Mouse (Mus musculus): ENCODE measurements around the gene Slc25a54. TPM values are rescaled to one million over a fixed set of nuclear protein-coding genes. Genes with fewer than 3 reads are reported as not detected.

Gene Slc25a54
- total RNA-seq (2015; ENCODE audit: low replicate concordance) (not detected in 2 replicates), total RNA-seq (2017; ENCODE audit: low replicate concordance) (not detected in 2 replicates)

DNA sequence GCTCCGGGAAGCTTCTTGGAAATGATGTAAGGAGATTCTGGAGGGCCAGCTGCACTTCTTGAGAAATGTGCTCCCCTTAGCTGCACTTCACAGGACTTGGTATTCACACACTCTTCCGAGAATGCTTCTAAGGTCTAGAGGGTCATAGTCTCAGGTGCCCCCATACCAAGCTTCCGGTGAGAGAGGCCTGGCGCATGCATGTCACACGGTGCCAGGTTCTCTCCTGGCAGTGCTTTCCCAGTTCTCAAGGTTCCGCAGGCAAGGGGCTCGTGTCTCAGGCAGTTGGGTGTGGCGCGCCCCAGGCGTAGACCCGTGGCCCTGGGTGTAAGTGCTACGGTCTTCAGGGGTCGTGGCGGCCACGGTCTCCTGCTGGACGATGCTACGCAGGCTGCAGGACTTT lies at the start of gene Slc25a54:
Gene Slc25a54 (plus strand): TSS at position 301 of the 400 bp plus-strand sequence.
- no peak for ATAC-seq (replicated peaks; ENCODE audit: low FRiP score, poor library complexity, severe bottlenecking)

DNA sequence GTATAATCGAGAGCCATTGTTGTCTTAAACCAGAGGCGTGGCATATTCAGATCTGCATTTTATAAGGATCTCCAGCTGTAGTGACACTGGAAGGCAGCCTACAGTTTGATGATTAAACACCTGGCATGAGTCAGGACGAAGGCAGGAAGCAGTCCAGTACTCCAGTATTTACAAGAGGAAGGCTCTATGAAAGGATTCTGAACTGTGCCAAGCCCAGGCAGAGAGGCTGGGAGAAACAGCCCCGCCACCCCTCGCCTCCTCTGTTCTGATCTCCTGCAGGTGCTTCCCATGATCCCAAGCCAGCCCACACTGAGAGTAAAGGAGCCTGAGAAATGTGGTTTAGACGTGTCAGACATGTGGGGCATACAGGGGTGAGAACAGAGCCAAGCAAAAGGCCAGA lies 49.5 kb upstream of the Slc25a54 start:
- ATAC-seq (replicated peaks; ENCODE audit: low FRiP score, poor library complexity, severe bottlenecking), result no peak

DNA sequence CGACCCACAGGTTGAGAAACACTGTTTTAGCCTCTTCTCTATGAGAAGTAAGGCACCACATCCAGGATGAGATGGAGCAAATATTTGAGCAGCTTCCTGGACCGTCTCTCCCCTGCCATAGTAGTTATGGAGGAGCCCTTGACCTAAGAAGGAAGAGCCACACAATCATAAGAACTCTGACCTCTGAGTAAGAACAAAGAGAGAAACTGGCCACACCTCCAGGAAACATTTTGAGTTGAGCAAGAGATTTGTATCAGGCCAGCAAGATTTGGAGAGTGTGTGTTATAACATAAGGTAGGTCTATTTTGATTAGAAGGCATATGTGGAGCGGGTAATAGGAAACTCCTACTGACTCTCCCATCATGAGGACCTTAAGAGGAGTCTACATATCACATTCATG lies 48.6 kb upstream of the Slc25a54 start:
- no peak for ATAC-seq (replicated peaks; ENCODE audit: low FRiP score, poor library complexity, severe bottlenecking)

DNA sequence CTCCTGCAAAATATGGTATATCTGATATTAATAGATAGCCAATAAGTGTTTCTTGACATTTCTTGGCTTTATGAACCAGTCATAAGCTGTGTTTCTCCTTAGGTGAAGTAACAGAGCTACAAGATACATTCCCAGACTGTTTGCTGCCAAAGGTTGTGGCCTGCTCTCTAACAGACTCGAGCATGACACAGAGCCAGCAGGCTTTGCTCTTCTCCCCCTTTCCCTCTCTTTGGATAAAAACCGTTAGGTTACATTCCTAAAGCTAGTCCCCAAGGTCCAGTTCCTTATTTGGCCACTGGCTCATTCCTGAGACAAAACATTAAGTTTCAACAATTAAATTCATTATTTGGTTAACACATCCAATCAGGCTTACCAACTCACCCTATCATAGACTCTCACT lies 48.0 kb upstream of the Slc25a54 start:
- no peak for ATAC-seq (replicated peaks; ENCODE audit: low FRiP score, poor library complexity, severe bottlenecking)

DNA sequence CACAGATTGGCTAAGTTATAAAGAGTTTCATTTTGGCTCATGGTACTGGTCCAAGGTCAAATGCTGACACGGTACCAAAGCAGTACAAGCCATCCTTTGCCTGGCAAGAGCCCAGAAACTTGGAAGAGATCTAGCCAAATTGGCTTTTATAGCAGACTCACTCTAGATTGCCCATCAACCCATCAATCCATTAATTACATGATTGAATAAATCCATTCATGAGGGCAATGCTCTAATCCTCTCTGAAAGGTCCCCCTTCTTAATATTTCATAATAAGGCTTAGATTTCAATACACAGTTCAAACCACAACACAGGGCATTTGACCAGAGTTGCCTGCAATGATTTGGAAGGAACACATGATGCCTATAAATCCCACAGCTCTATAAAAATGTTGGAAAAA lies 45.9 kb upstream of the Slc25a54 start:
- ATAC-seq (replicated peaks; ENCODE audit: low FRiP score, poor library complexity, severe bottlenecking), result no peak

DNA sequence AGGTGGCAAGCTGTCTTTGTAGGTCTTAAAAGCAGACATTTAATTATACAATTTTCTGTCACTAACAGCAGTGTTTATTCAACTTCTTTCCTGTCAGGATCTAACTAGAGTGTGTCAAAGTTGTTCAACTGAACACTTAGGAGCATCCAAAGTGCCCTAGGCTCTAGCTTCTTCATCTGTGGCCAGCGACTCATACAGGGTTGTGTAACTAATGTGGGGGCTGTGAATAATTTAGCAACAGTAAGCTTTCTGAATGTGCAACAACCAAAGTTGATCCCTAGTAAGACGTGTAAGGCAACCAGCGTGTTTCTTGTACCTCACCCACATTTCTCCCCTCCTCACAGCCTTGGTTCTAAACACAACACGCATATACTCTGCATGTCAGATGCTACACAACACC lies 39.4 kb upstream of the Slc25a54 start:
- no peak for ATAC-seq (replicated peaks; ENCODE audit: low FRiP score, poor library complexity, severe bottlenecking)

DNA sequence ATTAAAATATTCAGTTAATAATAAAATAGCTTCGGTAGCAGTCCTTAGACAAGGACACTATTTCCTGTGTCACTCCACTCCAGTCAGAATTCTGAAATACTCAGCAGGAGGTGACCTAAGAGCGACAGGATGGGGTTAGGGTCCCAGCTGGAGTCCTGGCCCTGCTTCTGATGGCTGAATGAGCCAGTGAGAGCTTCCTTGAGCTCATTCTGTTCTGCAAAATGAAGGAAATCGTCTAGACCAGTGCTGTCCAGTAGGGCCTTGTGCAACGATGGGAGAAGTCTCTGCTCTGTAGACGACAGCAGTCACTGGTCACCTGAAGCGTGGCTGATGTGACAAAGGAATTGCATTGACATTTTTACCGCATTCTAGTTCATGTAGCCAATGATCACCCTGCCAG lies 36.9 kb upstream of the Slc25a54 start:
- no peak for ATAC-seq (replicated peaks; ENCODE audit: low FRiP score, poor library complexity, severe bottlenecking)

DNA sequence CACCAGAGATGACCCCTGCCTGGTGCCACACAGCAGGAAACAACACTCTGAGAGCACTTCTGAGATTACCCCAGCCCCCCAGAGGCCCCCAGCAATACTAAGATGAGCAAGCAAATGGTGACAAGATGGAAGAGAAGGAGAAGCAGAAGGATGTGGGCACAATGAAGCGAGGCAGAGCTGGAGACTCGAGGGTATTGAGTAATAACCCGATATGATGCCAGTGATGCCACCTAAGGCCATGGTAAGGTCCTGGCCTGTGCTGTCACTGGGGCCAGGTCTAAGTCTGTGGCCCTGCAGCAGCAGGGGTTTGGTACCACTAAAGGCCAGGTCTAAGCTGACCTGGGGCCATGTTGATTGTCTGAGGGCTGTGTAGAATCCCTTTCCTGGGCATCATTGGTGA lies 33.8 kb upstream of the Slc25a54 start:
- no peak for ATAC-seq (replicated peaks; ENCODE audit: low FRiP score, poor library complexity, severe bottlenecking)

DNA sequence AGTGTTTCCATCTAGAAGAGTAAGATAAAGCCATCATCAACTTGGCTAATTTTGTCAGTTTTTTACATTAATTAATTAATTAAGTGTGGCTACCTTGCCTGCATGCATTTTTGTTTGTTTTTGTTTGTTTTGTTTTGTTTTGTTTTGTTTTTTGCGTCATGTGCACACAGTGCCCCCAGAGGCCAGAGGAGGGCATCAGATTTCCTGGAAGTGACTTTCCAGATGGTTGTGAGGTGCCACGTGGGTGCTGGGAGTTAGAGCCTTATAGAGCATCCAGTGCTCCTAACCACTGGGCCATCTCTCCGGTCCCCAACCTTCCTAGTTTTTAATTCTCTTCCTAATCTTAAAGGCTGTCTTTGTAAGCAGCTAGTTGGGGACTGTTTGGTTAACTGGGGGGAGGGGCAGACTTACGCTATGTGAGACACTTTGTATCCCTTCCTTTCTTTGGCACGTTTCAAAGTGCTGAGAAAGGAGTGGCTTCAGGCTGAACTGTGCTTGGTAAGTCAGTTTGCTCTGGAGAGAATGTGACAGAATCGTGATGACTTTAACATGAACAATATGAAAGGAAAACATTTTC lies 32.5 kb upstream of the Slc25a54 start:
- no peak for ATAC-seq (replicated peaks; ENCODE audit: low FRiP score, poor library complexity, severe bottlenecking)

DNA sequence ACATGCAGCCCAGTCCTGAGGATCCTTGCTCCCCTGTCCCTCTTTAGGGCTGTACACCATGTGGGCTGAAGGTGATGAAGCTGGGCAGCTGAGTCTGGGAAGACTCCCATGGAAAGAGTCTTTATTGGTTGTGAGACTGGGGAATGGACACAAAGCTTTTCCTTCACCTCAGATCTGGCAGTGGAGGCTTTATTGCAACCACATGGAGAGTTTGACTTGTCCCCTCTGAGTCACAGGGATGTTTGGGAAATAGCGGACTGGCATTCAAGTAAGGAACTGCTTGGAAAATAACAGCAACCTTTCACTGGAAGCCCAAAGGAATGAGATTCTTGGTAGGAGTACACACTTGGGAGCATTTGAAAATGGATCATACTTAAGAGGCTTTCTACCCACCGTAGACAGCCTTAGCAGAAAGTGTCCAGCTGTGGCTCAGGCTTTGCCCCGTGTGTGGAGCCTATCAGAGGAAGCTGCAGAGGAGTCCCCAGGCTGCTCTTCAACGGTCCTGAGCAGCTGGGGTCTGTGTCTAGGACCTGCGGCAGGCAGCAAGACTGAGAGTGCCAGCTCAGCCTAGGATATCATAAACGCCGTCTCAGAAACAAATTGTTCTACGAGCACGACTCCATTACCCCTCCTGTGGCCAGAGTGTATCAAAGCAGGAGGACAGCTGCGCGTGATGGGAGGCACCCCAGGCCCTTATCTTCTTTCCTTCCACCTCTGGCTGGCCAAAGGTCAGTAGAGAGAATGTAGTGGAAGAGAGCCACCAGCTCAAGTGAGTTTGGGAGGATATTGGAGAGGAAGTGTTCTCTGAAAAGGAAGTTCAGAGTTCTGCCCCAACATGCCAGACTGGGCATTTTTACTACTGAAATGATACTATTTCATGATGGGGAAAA lies 29.0 kb upstream of the Slc25a54 start:
- no peak for ATAC-seq (replicated peaks; ENCODE audit: low FRiP score, poor library complexity, severe bottlenecking)

DNA sequence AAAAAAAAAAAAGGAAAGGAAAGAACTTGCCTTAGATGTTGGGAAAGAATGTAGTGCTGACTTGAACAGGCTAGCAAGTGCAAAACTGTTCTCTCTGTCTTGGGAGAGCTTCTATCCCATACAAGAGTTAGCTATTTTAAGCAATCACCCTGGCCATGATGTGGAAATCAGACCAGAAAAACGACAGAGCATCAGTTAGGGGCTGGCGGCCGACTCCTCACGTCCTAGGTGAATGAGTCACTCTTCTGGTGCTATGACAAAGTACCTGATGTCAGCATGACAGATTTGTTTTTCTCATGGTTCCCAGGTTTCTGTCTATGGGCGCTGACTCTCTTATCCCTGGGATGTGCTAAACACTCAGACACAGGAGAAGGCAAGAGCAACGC lies 28.3 kb upstream of the Slc25a54 start:
- no peak for ATAC-seq (replicated peaks; ENCODE audit: low FRiP score, poor library complexity, severe bottlenecking)

DNA sequence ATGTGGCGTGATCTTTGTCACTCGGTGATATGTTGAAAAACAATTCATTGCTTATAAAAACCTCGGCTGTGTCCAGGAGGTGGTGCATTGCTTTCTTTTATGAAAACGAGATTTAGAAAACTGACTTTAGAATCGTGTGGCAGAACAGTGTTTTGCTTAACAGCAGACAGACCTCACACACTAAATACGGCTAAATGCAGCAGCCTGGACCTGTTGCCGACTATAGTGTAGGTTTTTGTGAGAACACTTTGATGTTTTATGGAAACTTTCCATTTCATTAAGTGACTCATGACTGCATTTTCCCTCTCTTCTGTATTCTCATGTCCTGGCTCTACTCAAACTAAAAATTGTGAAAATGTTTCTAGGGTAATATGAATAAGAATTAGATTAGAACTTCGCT lies 20.4 kb upstream of the Slc25a54 start:
- no peak for ATAC-seq (replicated peaks; ENCODE audit: low FRiP score, poor library complexity, severe bottlenecking)

DNA sequence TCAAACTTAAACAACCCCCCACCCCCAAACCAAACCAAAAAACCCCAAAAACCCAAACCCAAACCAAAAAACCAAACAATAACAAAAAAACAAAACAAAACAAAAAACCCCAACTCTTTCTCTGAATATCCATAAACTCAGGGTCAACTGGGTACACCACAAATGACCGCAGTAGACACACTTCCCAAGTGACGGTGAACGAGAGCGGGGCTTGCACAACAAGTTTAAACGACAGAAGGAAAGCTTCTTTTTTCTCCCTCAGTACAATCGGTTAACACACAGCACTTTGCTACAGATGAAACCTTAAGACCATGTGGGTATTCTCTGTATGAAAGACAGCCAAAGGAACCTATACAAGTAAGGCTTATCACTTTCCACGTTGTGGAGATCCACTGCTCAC lies 17.9 kb upstream of the Slc25a54 start:
- no peak for ATAC-seq (replicated peaks; ENCODE audit: low FRiP score, poor library complexity, severe bottlenecking)

DNA sequence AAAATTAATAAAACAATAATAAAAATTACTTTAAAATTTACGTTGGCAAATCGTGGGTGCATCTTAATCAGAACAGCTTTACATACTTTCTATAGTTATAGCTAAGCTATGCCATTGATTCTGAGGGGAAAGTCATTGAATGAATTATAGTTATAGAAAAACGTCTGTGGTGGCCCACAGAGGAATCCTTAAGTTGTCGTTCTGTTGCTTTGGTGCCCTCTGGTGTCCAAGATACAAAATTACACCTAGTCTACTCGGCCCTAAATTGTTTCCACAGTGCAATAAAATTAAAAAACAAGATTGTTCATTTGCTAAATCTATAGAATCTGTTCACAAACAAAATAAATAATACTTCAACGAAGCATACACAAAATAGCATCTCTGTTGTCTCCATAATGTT lies 17.3 kb upstream of the Slc25a54 start:
- 0 out of 2 replicates have a peak, but pooled peaks have one; percentile 52 for ATAC-seq (replicated peaks; ENCODE audit: low FRiP score, poor library complexity, severe bottlenecking)

DNA sequence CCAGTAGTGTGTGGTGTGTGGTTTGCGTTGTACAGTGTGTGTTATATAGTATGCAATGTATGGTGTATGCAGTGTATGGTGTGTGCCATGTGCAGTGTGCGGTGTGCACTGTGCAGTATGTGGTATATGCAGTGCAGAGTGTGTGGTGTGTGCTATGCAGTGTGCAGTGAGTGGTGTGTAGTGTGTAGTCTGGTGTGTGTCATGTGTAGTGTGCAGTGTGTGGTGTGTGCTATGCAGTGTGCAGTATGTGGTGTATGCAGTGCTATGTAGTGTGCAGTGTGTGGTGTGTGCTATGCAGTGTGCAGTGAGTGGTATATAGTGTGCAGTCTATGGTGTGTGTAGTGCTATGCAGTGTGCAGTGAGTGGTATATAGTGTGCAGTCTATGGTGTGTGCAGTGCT lies 4.1 kb downstream of the Slc25a54 start:
- no peak for ATAC-seq (replicated peaks; ENCODE audit: low FRiP score, poor library complexity, severe bottlenecking)

DNA sequence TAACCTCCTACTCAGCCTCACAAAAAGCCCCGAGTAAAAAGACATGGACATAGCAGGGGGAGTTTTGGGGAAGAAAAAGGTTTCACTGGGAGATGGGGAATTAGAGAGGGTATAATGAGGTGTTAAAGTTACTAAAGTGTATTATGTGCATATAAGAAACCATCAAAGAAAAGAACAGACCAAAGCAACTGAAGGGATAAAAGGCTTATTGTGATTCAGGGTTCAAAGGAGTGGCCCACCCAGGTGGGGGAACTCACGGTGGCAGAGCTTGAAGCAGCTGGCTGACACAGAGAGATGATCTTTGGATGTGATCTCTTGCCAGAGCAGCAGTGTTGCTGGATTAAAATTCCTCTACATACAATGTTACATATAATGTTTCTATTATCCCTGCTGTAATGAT lies 8.2 kb downstream of the Slc25a54 start:
- no peak for ATAC-seq (replicated peaks; ENCODE audit: low FRiP score, poor library complexity, severe bottlenecking)

DNA sequence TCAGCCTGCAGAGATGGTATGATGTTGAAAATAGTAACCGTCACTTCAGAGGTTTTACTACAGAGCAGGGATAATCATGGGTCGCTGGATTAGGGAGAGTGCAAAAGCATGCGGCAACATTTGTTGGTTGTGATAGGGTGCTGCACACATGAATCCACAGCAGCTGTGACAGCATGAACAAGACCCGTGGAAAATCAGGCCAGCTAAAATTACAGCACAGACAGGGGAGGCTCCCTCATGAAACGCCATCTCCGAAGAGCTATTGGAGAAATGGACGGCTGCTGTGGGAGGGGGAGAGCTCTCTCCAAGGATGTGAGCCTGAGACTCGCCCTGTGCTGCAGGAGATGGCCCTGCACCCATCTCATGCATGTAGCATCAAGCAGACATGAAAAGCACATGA lies 24.4 kb downstream of the Slc25a54 start:
- no peak for ATAC-seq (replicated peaks; ENCODE audit: low FRiP score, poor library complexity, severe bottlenecking)

DNA sequence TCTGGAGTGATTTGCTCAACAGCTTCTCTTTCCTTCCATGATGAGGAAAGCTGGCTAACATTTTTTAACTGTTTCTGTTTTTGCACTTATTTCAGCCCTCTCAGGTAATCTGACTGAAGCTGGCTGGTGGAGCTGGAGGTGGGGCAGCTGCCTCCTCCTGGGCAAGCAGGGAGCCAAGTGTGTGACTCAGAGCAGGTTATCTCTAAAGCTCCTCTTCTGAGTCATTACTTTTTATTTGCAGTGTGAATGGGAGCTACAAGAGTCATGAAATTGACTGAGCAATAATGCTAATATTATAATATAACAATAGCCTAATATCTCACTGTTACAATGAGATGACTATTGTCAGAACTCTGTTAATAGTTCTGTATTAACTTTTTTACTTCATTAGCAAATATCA lies 36.9 kb downstream of the Slc25a54 start:
- no peak for ATAC-seq (replicated peaks; ENCODE audit: low FRiP score, poor library complexity, severe bottlenecking)

DNA sequence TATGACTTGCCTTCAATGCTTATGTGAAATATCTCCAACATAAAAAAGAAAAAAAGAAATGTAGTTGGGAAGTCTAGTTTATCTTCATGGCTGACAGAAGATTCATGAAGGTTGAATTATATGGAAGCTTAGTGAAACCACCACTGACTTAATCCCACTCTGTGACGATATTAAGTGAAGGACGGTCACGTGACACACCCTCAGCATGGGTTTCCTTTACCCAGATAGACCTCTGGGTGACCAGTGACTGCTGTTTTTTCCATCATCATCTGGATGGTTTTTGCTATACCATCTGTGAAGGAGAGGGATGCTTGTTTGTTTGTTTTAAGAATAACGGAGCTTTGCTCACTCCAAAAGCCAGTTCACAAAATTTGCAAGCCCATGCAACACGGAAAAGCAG lies 39.3 kb downstream of the Slc25a54 start:
- ATAC-seq (replicated peaks; ENCODE audit: low FRiP score, poor library complexity, severe bottlenecking), result no peak

DNA sequence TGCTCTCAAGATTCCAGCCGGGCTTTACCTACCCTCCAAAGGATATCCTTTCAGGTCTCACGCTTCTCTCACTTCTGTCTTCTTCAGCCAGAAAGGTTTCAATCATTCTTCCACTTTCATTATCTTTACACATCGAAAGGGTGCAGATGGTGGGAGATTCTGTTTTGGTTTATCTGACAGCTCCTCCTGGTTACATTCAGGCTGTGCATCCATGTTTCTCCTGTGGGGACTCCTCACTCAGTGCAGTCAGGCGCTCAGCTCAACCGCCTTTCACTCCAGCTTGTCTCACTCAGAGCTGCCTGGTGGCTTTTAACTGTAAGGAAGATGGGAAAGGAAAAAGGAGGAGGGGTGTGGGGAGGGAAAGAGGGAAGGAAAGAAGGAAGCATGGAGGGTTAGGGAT lies 39.7 kb downstream of the Slc25a54 start:
- no peak for ATAC-seq (replicated peaks; ENCODE audit: low FRiP score, poor library complexity, severe bottlenecking)
